Mouse (Mus musculus) intestine, postnatal 0 days (tissue): ENCODE measurements around the gene Cds2. TPM values are rescaled to one million over a fixed set of nuclear protein-coding genes. Genes with fewer than 3 reads are reported as not detected.

Experiments used
- ATAC-seq: fragments of 200-750 bp; cut with Nextera tagmentation; 2 replicates; pipeline ENCODE4 v1.8.0; 2017; ENCODE audit warnings: mild to moderate bottlenecking, moderate TSS enrichment, moderate library complexity
- H3K27ac ChIP-seq: fragments of 300-500 bp; sonication (generic); 2 replicates; pipeline ENCODE4 v1.5.1; 2014; ENCODE audit warnings: mild to moderate bottlenecking, low read depth, low read length, moderate library complexity
- H3K27me3 ChIP-seq: fragments of 300-500 bp; sonication (generic); replicated peaks from 2 replicates; pipeline ENCODE4 v1.6.1; 2014; ENCODE audit warnings: low read length, mixed read lengths; ENCODE audit not compliant: control insufficient read depth, insufficient read depth
- H3K36me3 ChIP-seq: fragments of 300-500 bp; sonication (generic); 2 replicates; pipeline ENCODE4 v1.6.1; 2014; ENCODE audit warnings: mild to moderate bottlenecking, moderate library complexity; ENCODE audit not compliant: control insufficient read depth, insufficient read depth
- H3K4me1 ChIP-seq: fragments of 300-500 bp; sonication (generic); replicated peaks from 2 replicates; pipeline ENCODE4 v1.6.1; 2014; ENCODE audit warnings: antibody characterized with exemption, low read length, mixed read lengths; ENCODE audit not compliant: control insufficient read depth, insufficient read depth
- H3K4me2 ChIP-seq: fragments of 300-500 bp; sonication (generic); replicated peaks from 2 replicates; pipeline ENCODE4 v1.6.1; 2014; ENCODE audit warnings: low read depth, mild to moderate bottlenecking, moderate library complexity
- H3K4me3 ChIP-seq: fragments of 300-500 bp; sonication (generic); 2 replicates; pipeline ENCODE4 v1.5.1; 2014; ENCODE audit warnings: low read depth, low read length
- H3K9ac ChIP-seq: fragments of 300-500 bp; sonication (generic); 2 replicates; pipeline ENCODE4 v1.6.1; 2014; ENCODE audit warnings: mild to moderate bottlenecking, low read depth, low read length
- H3K9me3 ChIP-seq: fragments of 300-500 bp; sonication (generic); 2 replicates; pipeline ENCODE4 v1.6.1; 2016; ENCODE audit warnings: mixed run types; ENCODE audit not compliant: control insufficient read depth
- CTCF ChIP-seq: sonication (generic); IDR thresholded peaks from 2 replicates; pipeline ENCODE4 v1.5.1; 2016; ENCODE audit warnings: low read depth, mild to moderate bottlenecking, control low read depth, antibody characterized with exemption, moderate library complexity
- WGBS: fragments of 180-500 bp; shearing (Covaris S2); extraction: QIAGEN DNeasy Blood & Tissue Kit; methylation state at CpG from one replicate; pipeline ENCODE4 v1.1.7; 2014; 5-methylcytosine and 5-hydroxymethylcytosine counted together
- polyA plus RNA-seq: library from polyadenylated mRNA; unstranded; fragments of >200 nt; fragmentation: Nextera tagmentation; extraction: Ambion mirVana; gene quantifications from 2 replicates; pipeline ENCODE4 v1.2.1, GENCODE M21; 2015

Cds2 gene
- polyA plus RNA-seq, 1 experiment from 2014 or later: 16.2 TPM

DNA sequence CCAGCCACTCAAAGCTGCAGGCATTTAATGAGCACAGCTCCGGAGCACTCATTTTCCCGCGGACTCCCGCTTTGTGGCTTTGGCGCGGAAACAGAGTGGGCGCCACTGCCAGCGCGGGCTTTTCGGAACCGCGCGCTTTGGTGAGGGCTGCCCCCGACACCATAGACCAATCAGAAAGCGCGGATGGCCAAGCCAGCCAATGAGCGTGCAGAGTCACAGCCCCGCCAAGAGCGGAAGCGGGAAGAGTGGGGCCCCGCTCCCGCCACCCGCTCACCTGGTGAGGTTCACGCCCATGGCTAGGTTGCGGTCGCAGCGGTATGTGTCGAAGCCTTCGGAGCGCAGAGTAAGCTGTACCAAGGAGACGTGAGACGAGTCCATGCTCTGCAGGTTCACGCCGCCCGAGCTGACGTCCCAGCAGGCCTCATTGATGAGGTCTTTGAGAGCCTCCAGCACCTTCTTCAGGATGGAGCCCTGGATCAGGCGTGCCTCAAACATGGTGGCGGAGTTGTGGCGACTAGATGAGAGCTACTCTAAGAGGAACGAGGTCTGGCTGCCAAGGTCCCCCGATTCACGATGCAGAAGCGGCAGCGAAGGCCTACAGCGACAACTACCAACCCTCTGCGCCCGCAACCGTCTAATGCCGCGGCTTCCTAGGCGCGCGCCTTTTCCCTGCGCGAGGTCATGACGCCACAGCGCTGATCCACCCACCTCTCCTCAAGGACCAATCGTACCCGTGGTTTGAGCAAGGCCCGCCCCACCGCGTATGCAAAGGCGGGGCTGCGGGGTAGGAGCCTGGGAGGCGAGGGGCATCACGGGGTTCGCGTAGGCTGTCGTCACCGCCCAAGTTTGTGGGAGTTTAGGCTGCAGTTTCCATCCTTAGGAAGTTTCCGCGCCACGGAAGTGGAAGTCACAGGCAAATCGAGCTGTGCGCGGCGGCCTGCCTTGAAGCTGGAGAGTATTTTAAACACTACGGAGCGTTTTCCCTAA, 10.1 kb upstream of the Cds2 start, which contains the start of gene Pcna:
TSS of gene Pcna (minus strand) at position 773 of the 987 bp plus-strand sequence.
- TF ChIP-seq CTCF: no peak
- Histone ChIP-seq H3K4me2 (peak within 1 kb of the TSS; percentile 81), H3K4me1 (peaks cover 4% of the 10 kb centered on the region; the same call in 1 of the 2 replicates), H3K9ac (peak within 1 kb of the TSS; percentile 58), H3K27ac (peak within 1 kb of the TSS; percentile 87), H3K27me3 (no peaks in the 10 kb centered on the region), H3K4me3 (peak within 1 kb of the TSS; percentile 74), H3K9me3 (no peaks in the 10 kb centered on the region), H3K36me3 (peaks cover 17% of the 10 kb centered on the region)
- peak; percentile 99 for ATAC-seq
- WGBS: under 1% methylated on average over 77 of the region's 79 CpGs

DNA sequence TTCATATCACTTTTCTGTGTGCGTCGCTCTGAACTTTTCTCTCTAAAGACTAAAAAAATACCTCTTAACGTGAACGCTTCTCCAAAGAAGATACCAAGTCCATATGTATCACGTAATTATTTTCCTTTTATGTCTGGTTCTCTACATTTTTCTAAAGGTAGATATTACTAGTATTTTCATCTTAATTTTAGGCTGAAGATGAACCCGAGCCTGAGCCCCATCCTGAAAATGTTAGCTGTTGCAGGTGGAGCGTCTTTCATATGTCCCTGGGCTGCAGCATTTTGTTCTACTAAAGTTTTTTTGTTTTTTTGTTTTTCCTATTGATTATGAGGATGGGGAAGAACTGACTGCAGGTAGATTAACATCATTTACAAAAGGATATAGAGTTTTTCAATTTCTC, 9.3 kb upstream of the Cds2 start:
- H3K4me2 ChIP-seq: peak overlapping the region; percentile 81
- ATAC-seq: no peak
- H3K36me3 ChIP-seq: peaks cover 17% of the 10 kb centered on the region
- H3K4me1 ChIP-seq: 0 out of 2 replicates have a peak, but pooled peaks cover 4% of the 10 kb centered on the region
- H3K9ac ChIP-seq: peak overlapping the region; percentile 51
- no peak for TF ChIP-seq CTCF
- WGBS: 1% methylated on average over 7 of the region's 7 CpGs
- H3K27ac ChIP-seq: peak overlapping the region; percentile 87
- H3K27me3 ChIP-seq: no peaks in the 10 kb centered on the region
- peak overlapping the region; percentile 74 for H3K4me3 ChIP-seq
- H3K9me3 ChIP-seq: no peaks in the 10 kb centered on the region

DNA sequence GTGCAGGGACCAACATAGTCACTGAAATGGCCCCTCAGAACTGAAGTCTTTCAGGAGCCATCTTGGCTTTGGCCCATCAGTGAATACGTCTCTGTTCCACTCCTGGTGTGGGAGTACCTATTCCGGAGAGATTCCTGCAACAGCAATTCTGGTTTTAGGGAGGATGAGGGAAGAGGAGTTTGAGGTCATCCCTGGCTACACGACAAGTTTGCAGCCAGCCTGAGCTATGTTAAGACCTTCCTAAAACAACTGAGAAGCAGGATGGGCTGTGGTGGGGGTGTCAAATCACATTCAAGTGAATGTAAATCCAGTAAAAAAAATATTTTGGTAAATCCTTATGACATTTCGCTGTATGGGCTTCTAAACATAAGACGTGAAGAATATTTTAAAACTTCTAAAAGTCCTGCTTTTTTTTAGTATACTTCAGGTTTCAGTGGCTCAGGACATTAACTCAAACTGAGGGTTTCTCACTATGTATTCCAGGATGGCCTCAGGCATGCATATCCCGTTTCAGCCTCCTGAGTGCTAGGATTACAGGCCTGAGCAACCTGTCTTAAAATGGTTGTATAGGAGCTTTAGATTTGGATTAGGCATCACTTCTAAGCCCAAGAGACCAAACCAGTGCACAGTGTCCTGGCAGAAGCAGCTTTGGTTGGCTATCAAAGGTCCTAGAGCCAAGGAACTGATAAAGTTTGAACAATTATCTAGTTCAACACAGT, 5.4 kb upstream of the Cds2 start:
- Histone ChIP-seq H3K4me2 (no peak overlapping the region), H3K27ac (no peak overlapping the region), H3K4me3 (no peak overlapping the region), H3K4me1 (no peaks in the 10 kb centered on the region), H3K27me3 (no peaks in the 10 kb centered on the region), H3K9ac (no peak overlapping the region), H3K9me3 (no peaks in the 10 kb centered on the region), H3K36me3 (no peaks in the 10 kb centered on the region)
- no peak for ATAC-seq
- WGBS: 88% methylated on average over 6 of the region's 6 CpGs
- TF ChIP-seq CTCF: no peak

DNA sequence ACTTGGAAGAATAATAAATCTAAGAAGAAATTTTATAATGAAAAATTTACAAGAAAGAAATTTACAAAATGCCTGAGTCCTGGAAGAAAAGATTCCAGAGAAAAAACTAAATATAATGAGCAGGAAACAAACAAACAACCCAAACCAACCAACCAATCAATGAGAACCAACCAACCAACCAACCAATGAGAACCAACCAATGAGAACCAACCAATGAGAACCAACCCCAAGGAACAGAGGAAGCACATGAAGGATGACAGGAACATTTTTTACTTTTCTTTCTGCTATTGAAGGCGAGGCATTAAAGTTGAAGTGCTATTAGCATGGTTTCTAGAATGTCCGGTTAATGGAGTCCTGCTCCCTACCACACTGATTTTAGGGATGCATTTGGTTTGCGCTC, 2.3 kb upstream of the Cds2 start:
- no peak overlapping the region for H3K9ac ChIP-seq
- no peaks in the 10 kb centered on the region for H3K27me3 ChIP-seq
- no peak for ATAC-seq
- no peak overlapping the region for H3K27ac ChIP-seq
- no peaks in the 10 kb centered on the region for H3K9me3 ChIP-seq
- 87% methylated on average over 3 of the region's 3 CpGs for WGBS
- TF ChIP-seq CTCF: no peak
- no peak overlapping the region for H3K4me2 ChIP-seq
- H3K4me1 ChIP-seq: 0 out of 2 replicates have a peak, but pooled peaks cover 3% of the 10 kb centered on the region
- H3K36me3 ChIP-seq: no peaks in the 10 kb centered on the region
- no peak overlapping the region for H3K4me3 ChIP-seq

DNA sequence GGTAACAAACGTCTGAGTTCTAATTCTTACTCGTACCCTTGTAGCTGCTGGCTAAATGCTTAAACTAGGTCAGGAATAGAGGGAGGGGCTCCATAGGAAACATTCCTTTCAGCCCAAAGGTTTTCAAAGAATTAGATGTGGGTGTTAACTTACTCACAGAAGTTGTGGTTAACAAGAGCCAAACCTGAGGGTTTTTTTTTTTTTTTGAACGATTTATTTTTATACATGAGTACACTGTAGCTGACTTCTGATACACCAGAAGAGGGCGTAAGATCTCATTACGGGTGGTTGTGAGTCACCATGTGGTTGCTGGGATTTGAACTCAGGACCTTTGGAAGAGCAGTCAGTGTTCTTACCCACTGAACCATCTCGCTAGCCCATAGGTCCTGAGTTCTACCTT, 773 bp upstream of the Cds2 start:
- Histone ChIP-seq H3K9ac (no peak overlapping the region), H3K36me3 (no peaks in the 10 kb centered on the region), H3K27ac (no peak overlapping the region), H3K4me3 (no peak overlapping the region), H3K4me1 (0 out of 2 replicates have a peak, but pooled peaks cover 3% of the 10 kb centered on the region), H3K9me3 (no peaks in the 10 kb centered on the region), H3K4me2 (peak overlapping the region; percentile 93; the same call in 1 of the 2 replicates), H3K27me3 (no peaks in the 10 kb centered on the region)
- no peak for TF ChIP-seq CTCF
- no peak for ATAC-seq
- WGBS: 73% methylated on average over 6 of the region's 6 CpGs
